Mouse (Mus musculus): ENCODE data around the gene Ankfn1.

DNA sequence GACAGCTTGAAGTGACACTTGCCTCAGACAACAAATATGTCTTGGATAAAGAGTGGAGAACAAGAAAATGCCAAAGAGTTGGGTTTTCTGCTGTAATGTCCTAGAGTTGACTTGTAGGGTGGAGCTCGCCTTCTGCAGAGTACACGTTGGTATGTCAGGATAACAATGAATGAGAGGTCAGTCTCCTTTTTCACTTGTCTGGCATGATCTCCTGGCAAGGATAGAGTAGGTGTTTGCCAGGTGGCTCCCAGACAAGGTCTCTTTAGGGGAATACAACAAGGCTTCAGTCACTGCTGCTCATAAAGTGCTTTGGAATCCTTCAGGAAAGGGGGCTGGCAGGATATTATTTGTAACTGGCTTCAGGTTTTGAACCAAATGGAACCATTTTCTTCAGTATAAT is 388.6 kb downstream of the Ankfn1 start:
- TF ChIP-seq CTCF (IDR thresholded peaks at IDR 0.05; ENCODE audit: borderline replicate concordance, insufficient read depth, low read length) (no peak), POLR2A (IDR thresholded peaks at IDR 0.05; ENCODE audit: low read depth, low read length) (no peak)
